Mouse (Mus musculus) spleen, adult 2 months (tissue): ENCODE results near the gene Sirpa. TPM values are rescaled to one million over a fixed set of nuclear protein-coding genes. Genes with fewer than 3 reads are reported as not detected.

Experiments used
- DNase-seq, 2 experiments: peaks; one replicate each; pipeline versions ENCODE4 v3.0.0 to v3.0.0-alpha.2; 2012 to 2021; ENCODE audit warnings: low spot score in 2 of 2, low read depth in 1 of 2
- H3K27ac ChIP-seq: fragments of 200-500 bp; 2 replicates; pipeline ENCODE4 v1.5.1; 2012; ENCODE audit warnings: low read length, inconsistent platforms; ENCODE audit not compliant: insufficient read depth
- H3K27me3 ChIP-seq: fragments of 200-500 bp; 2 replicates; pipeline ENCODE4 v1.6.1; 2012; ENCODE audit warnings: mild to moderate bottlenecking, moderate library complexity, low read length, inconsistent platforms; ENCODE audit not compliant: control insufficient read depth, insufficient read depth
- H3K36me3 ChIP-seq: fragments of 200-500 bp; 2 replicates; pipeline ENCODE4 v1.6.1; 2012; ENCODE audit warnings: mild to moderate bottlenecking, low read length, inconsistent platforms; ENCODE audit not compliant: control insufficient read depth, insufficient read depth
- H3K4me1 ChIP-seq: fragments of 200-500 bp; 2 replicates; pipeline ENCODE4 v1.6.1; 2011; ENCODE audit warnings: inconsistent platforms; ENCODE audit not compliant: control insufficient read depth, insufficient read depth, insufficient read length
- H3K4me3 ChIP-seq: fragments of 200-500 bp; 2 replicates; pipeline ENCODE4 v1.5.1; 2011; ENCODE audit warnings: mild to moderate bottlenecking, inconsistent platforms; ENCODE audit not compliant: insufficient read depth, insufficient read length; ENCODE audit errors: extremely low read depth
- CTCF ChIP-seq: fragments of 200-500 bp; IDR thresholded peaks from 2 replicates; pipeline ENCODE4 v1.5.1; 2011; ENCODE audit warnings: mild to moderate bottlenecking, inconsistent platforms; ENCODE audit not compliant: insufficient read depth, insufficient read length, insufficient replicate concordance; ENCODE audit errors: extremely low read depth
- POLR2A ChIP-seq: fragments of 200-500 bp; IDR thresholded peaks from 2 replicates; pipeline ENCODE4 v1.6.1; 2011; ENCODE audit warnings: low read depth, low read length, inconsistent platforms
- WGBS: fragments of 180-500 bp; shearing (Covaris S2); methylation state at CpG from one replicate; pipeline ENCODE4 v1.1.7; 2018; 5-methylcytosine and 5-hydroxymethylcytosine counted together
- polyA plus RNA-seq: library from polyadenylated mRNA; depleted of rRNA; stranded (reverse); fragments of >200 nt; gene quantifications from 2 replicates; pipeline ENCODE4 v1.2.3, GENCODE M21; 2012; rRNA removed

Sirpa gene
- polyA plus RNA-seq, 1 experiment: 145 TPM

GRCm38 (mm10) chr2:129677664-129678063, 85.0 kb downstream of the Sirpa start:
- 79% methylated on average over 2 of the region's 2 CpGs for WGBS
- Histone ChIP-seq H3K27ac (no peak overlapping the region), H3K4me1 (no peaks in the 10 kb centered on the region), H3K4me3 (no peak overlapping the region), H3K27me3 (no peaks in the 10 kb centered on the region), H3K36me3 (no peaks in the 10 kb centered on the region)
- no peak for DNase-seq
- TF ChIP-seq CTCF (no peak), POLR2A (no peak)

DNA sequence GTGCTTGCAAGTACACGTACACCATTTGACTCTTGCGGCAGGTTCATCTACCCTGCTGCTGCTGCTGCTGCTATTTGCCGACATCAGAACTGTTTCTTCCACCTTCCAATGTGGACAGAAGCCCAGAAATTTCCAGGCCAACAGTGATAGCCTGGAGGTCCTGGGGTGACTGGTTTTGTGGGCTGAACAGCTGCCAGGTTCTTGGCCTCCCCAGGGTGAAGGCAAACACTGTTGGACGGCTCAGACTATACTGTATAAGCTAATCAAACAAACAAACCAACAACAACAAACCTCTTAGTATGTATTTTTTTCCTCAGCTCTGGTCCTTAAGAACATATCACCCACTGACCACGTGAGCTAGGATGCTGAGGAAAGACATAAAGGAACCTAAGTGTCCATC, 86.4 kb downstream of the Sirpa start:
- Histone ChIP-seq H3K27ac (no peak overlapping the region), H3K4me3 (no peak overlapping the region), H3K36me3 (no peaks in the 10 kb centered on the region), H3K4me1 (no peaks in the 10 kb centered on the region), H3K27me3 (no peaks in the 10 kb centered on the region)
- TF ChIP-seq CTCF: no peak
- no peak for TF ChIP-seq POLR2A
- no peak for DNase-seq
- WGBS: 75% methylated on average over 5 of the region's 5 CpGs

DNA sequence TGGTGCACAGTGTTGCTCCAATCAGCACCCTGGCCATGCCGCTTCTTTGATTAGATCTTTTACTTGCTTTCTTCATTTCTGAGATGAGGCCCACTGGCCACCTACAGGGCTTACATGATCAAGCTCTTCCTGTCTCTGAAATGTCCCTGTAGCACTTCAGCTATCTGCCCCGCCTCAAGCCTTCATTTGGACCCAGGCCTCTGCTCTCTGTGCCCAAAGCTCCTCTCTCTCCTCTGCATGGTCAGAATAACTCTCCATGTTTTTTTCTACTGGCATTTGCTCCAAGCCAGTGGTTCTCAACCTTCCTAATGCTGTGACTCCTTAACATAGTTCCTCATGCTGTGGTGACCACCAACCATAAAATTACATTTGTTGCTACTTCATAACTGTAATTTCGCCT, 87.6 kb downstream of the Sirpa start:
- no peaks in the 10 kb centered on the region for H3K27me3 ChIP-seq
- H3K36me3 ChIP-seq: no peaks in the 10 kb centered on the region
- TF ChIP-seq POLR2A (no peak), CTCF (no peak)
- H3K27ac ChIP-seq: no peak overlapping the region
- H3K4me1 ChIP-seq: no peaks in the 10 kb centered on the region
- 75% methylated on average over 3 of the region's 3 CpGs for WGBS
- DNase-seq: no peak
- H3K4me3 ChIP-seq: no peak overlapping the region

Other genes with a start within 250 kb of the Sirpa start
- 5.8 and 6.4 TPM in 2 replicates for gene Il1b, start 221.7 kb upstream of the Sirpa start, polyA plus RNA-seq
- 0.07 TPM in 1 of 2 replicates, not detected in the other for gene F830045P16Rik, start 56.2 kb upstream of the Sirpa start, polyA plus RNA-seq
- gene Pdyn, start 107.0 kb downstream of the Sirpa start, polyA plus RNA-seq: not detected in 2 replicates
- gene Stk35, start 207.7 kb downstream of the Sirpa start, polyA plus RNA-seq: 8.9 and 10.9 TPM in 2 replicates